Mouse (Mus musculus) MEL (cell line): ENCODE data around the gene Mdga1. TPM values are rescaled to one million over a fixed set of nuclear protein-coding genes. Genes with fewer than 3 reads are reported as not detected.

Experiments used
- DNase-seq: peaks from one replicate; pipeline ENCODE4 v3.0.0; 2011; ENCODE audit warnings: low read depth, low spot score
- H3K27ac ChIP-seq: 2 replicates; pipeline ENCODE4 v1.5.1; 2012; ENCODE audit warnings: low read depth, mild to moderate bottlenecking, control low read depth, low read length, moderate library complexity; ENCODE audit not compliant: control insufficient read depth
- H3K27me3 ChIP-seq, 2 experiments: fragments of 150-350 bp in 1 of 2; sonication (generic) in 1 of 2; 2 replicates each; pipeline ENCODE4 v1.6.1; 2012; ENCODE audit warnings: low read length in 2 of 2, mild to moderate bottlenecking in 2 of 2, improper control_type of control experiment in 1 of 2, moderate library complexity in 1 of 2; ENCODE audit not compliant: insufficient read depth in 2 of 2, control insufficient read depth in 1 of 2
- H3K36me3 ChIP-seq, 2 experiments: 2 replicates each; pipeline ENCODE4 v1.6.1; 2012 to 2014; ENCODE audit warnings: low read length in 2 of 2, improper control_type of control experiment in 1 of 2, inconsistent platforms in 1 of 2, mild to moderate bottlenecking in 1 of 2; ENCODE audit not compliant: insufficient read depth in 2 of 2, control insufficient read depth in 1 of 2
- H3K4me1 ChIP-seq, 2 experiments: fragments of 150-350 bp in 1 of 2; sonication (generic) in 1 of 2; 2 replicates each; pipeline ENCODE4 v1.6.1; 2012; ENCODE audit warnings: low read length in 2 of 2, improper control_type of control experiment in 1 of 2, mild to moderate bottlenecking in 1 of 2; ENCODE audit not compliant: insufficient read depth in 2 of 2, control insufficient read depth in 1 of 2
- H3K4me3 ChIP-seq, 2 experiments: fragments of 150-350 bp in 1 of 2; sonication (generic) in 1 of 2; 2 replicates each; pipeline ENCODE4 v1.5.1; 2012; ENCODE audit warnings: low read depth in 2 of 2, low read length in 2 of 2, mild to moderate bottlenecking in 2 of 2, moderate library complexity in 2 of 2, control low read depth in 1 of 2, improper control_type of control experiment in 1 of 2; ENCODE audit not compliant: control insufficient read depth in 1 of 2, insufficient read depth in 1 of 2
- H3K79me2 ChIP-seq: 2 replicates; pipeline ENCODE4 v1.6.1; 2012; ENCODE audit warnings: mild to moderate bottlenecking, low read length, moderate library complexity; ENCODE audit not compliant: control insufficient read depth, poor library complexity, insufficient read depth
- H3K9ac ChIP-seq: 2 replicates; pipeline ENCODE4 v1.6.1; 2012; ENCODE audit warnings: low read depth, mild to moderate bottlenecking, control low read depth, low read length, moderate library complexity; ENCODE audit not compliant: control insufficient read depth, poor library complexity, severe bottlenecking
- H3K9me3 ChIP-seq: fragments of 150-350 bp; sonication (generic); replicated peaks from 2 replicates; pipeline ENCODE4 v1.6.1; 2012; ENCODE audit warnings: mild to moderate bottlenecking, low read length, improper control_type of control experiment, moderate library complexity; ENCODE audit not compliant: insufficient read depth
- CHD1 ChIP-seq: IDR thresholded peaks from 2 replicates; pipeline ENCODE4 v1.6.1; 2012; ENCODE audit warnings: low read depth, mild to moderate bottlenecking, inconsistent platforms, low read length, improper control_type of control experiment
- E2F4 ChIP-seq: IDR thresholded peaks from 2 replicates; pipeline ENCODE4 v1.6.1; 2011; ENCODE audit warnings: low read depth, low read length, improper control_type of control experiment, borderline replicate concordance
- EP300 ChIP-seq, 2 experiments: IDR thresholded peaks; 2 replicates each; pipeline ENCODE4 v1.6.1; 2011; ENCODE audit warnings: improper control_type of control experiment in 2 of 2, low read length in 2 of 2, low read depth in 1 of 2, mild to moderate bottlenecking in 1 of 2
- GABPA ChIP-seq: IDR thresholded peaks from 2 replicates; pipeline ENCODE4 v1.6.1; 2012; ENCODE audit warnings: low read depth, mild to moderate bottlenecking, inconsistent platforms, low read length, improper control_type of control experiment, moderate library complexity
- GATA1 ChIP-seq: IDR thresholded peaks from 2 replicates; pipeline ENCODE4 v1.6.1; 2011; ENCODE audit warnings: low read depth, low read length, improper control_type of control experiment
- KAT2A ChIP-seq: conservative IDR thresholded peaks from 2 replicates; pipeline ENCODE4 v1.6.1; 2012; ENCODE audit warnings: low read depth, low read length, improper control_type of control experiment, inconsistent platforms
- MAZ ChIP-seq: IDR thresholded peaks from 2 replicates; pipeline ENCODE4 v1.6.1; 2012; ENCODE audit warnings: low read depth, mild to moderate bottlenecking, inconsistent platforms, low read length, improper control_type of control experiment
- MEF2A ChIP-seq: IDR thresholded peaks from 2 replicates; pipeline ENCODE4 v1.6.1; 2014; ENCODE audit warnings: low read depth, mild to moderate bottlenecking, inconsistent platforms, low read length, improper control_type of control experiment; ENCODE audit not compliant: poor library complexity, insufficient replicate concordance, severe bottlenecking; ENCODE audit errors: extremely low read depth
- MXI1 ChIP-seq: IDR thresholded peaks from 2 replicates; pipeline ENCODE4 v1.6.1; 2011; ENCODE audit warnings: mild to moderate bottlenecking, low read depth, low read length, improper control_type of control experiment
- MYC ChIP-seq: IDR thresholded peaks from 2 replicates; pipeline ENCODE4 v1.6.1; 2011; ENCODE audit warnings: low read depth, mild to moderate bottlenecking, low read length, improper control_type of control experiment, moderate library complexity
- NELFE ChIP-seq: IDR thresholded peaks from 2 replicates; pipeline ENCODE4 v1.6.1; 2011; ENCODE audit warnings: low read depth, low read length, improper control_type of control experiment
- NRF1 ChIP-seq: IDR thresholded peaks from 2 replicates; pipeline ENCODE4 v1.6.1; 2014; ENCODE audit warnings: low read depth, mild to moderate bottlenecking, inconsistent platforms, low read length, improper control_type of control experiment, moderate library complexity; ENCODE audit not compliant: poor library complexity, insufficient read depth, severe bottlenecking
- POLR2A ChIP-seq, 2 experiments: IDR thresholded peaks; 2 replicates each; pipeline ENCODE4 v1.6.1; 2011 to 2012; ENCODE audit warnings: low read length in 2 of 2, mild to moderate bottlenecking in 2 of 2, control low read depth in 1 of 2, improper control_type of control experiment in 1 of 2, low read depth in 1 of 2, moderate library complexity in 1 of 2; ENCODE audit not compliant: control insufficient read depth in 1 of 2, insufficient read depth in 1 of 2, poor library complexity in 1 of 2
- POLR2AphosphoS2 ChIP-seq: IDR thresholded peaks from 2 replicates; pipeline ENCODE4 v1.6.1; 2011; ENCODE audit warnings: low read length, improper control_type of control experiment
- SIN3A ChIP-seq: IDR thresholded peaks from 2 replicates; pipeline ENCODE4 v1.6.1; 2012; ENCODE audit warnings: low read length, improper control_type of control experiment, inconsistent platforms
- TAL1 ChIP-seq: IDR thresholded peaks from 2 replicates; pipeline ENCODE4 v1.6.1; 2012; ENCODE audit warnings: mild to moderate bottlenecking, inconsistent platforms, low read length, moderate library complexity, mixed read lengths
- TCF12 ChIP-seq: IDR thresholded peaks from 2 replicates; pipeline ENCODE4 v1.6.1; 2014; ENCODE audit warnings: low read depth, mild to moderate bottlenecking, inconsistent platforms, low read length, improper control_type of control experiment, moderate library complexity
- UBTF ChIP-seq: IDR thresholded peaks from 2 replicates; pipeline ENCODE4 v1.6.1; 2012; ENCODE audit warnings: low read depth, mild to moderate bottlenecking, inconsistent platforms, low read length, improper control_type of control experiment, moderate library complexity, borderline replicate concordance; ENCODE audit not compliant: insufficient read depth
- USF1 ChIP-seq: IDR thresholded peaks from 2 replicates; pipeline ENCODE4 v1.6.1; 2014; ENCODE audit warnings: low read depth, mild to moderate bottlenecking, inconsistent platforms, low read length, improper control_type of control experiment, moderate library complexity
- USF2 ChIP-seq, 2 experiments: IDR thresholded peaks; 2 replicates each; pipeline ENCODE4 v1.6.1; 2011 to 2012; ENCODE audit warnings: improper control_type of control experiment in 2 of 2, low read length in 2 of 2, borderline replicate concordance in 1 of 2, inconsistent platforms in 1 of 2, low read depth in 1 of 2, mild to moderate bottlenecking in 1 of 2; ENCODE audit not compliant: insufficient read depth in 1 of 2
- ZC3H11A ChIP-seq: IDR thresholded peaks from 2 replicates; pipeline ENCODE4 v1.6.1; 2012; ENCODE audit warnings: low read depth, mild to moderate bottlenecking, inconsistent platforms, low read length, improper control_type of control experiment
- ZKSCAN1 ChIP-seq: IDR thresholded peaks from 2 replicates; pipeline ENCODE4 v1.6.1; 2012; ENCODE audit warnings: low read depth, mild to moderate bottlenecking, inconsistent platforms, low read length, improper control_type of control experiment, moderate library complexity
- ZMIZ1 ChIP-seq: IDR thresholded peaks from 2 replicates; pipeline ENCODE4 v1.6.1; 2012; ENCODE audit warnings: low read depth, mild to moderate bottlenecking, inconsistent platforms, low read length, improper control_type of control experiment, moderate library complexity
- polyA plus RNA-seq, 2 experiments: library from polyadenylated mRNA; stranded (reverse) in 1 of 2; unstranded in 1 of 2; fragments of >175 nt in 1 of 2; fragments of >200 nt in 1 of 2; gene quantifications; 2 replicates each; pipeline versions ENCODE4 v1.2.1 to v1.2.4; 2012; ENCODE audit warnings: low replicate concordance in 2 of 2, low read depth in 1 of 2; ENCODE audit not compliant: insufficient read length in 2 of 2, insufficient read depth in 1 of 2, missing spikeins in 1 of 2
- total RNA-seq: library from RNA; depleted of rRNA; stranded (reverse); fragments of 300-350 nt; gene quantifications from 2 replicates; pipeline ENCODE4 v1.2.3, GENCODE M21; 2012

The Mdga1 gene
- total and polyA plus RNA-seq, 3 experiments, result 0.27 to 2.3 TPM; not detected in 1

DNA sequence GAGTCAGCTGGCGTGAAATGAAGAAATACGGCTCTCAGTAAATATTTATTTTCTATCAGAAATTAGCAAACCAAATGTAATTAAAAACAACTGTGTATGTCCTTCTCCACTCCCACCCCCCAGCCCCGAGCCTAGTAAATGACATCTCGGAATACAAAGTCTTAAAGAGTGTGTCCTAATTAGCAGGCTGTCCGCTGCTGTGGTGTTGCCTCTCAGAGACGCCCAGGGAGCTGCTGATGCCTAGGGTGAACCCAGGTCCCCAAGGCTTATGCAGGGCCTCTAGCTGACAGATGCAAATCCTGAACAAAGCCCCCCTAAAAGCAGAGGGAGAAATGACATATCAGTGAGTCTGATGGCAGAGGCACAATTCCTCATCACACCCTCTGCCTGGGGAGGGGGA, 155.1 kb downstream of the Mdga1 start:
- H3K79me2 ChIP-seq, result no peaks in the 10 kb centered on the region

DNA sequence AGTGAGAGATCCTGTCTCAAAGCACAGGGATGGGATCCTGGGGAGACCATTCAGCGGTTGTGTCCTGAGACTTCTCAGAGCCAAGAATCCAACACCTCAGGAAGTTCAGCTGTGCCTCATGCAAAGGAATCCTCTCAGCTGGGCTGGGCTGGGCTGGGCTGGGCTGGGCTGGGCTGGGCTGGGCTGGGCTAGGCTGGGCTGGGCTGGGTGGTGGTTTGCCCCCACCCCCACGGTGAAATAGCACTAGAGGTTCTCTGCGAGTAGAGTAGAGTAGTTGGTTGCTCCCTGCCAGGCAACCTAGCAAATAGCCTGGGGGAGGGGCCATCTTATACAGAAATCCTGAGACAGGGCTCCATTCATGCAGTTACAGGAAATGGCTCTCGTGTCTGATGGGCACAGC, 156.6 kb downstream of the Mdga1 start:
- no peaks in the 10 kb centered on the region for H3K79me2 ChIP-seq
- H3K4me3 ChIP-seq, result no peak overlapping the region

More for the DNA sequence above, 155.1 kb downstream of the Mdga1 start:
- Histone ChIP-seq H3K36me3 (no peaks in the 10 kb centered on the region), H3K4me1 (no peaks in the 10 kb centered on the region), H3K27me3 (peaks cover 0 to 1% of the 10 kb centered on the region in 2 experiments; a peak in 2 of 4 replicates), H3K9me3 (no peaks in the 10 kb centered on the region), H3K4me3 (no peak overlapping the region), H3K9ac (no peak overlapping the region), H3K27ac (no peak overlapping the region)
- no peak for DNase-seq
- TF ChIP-seq ZMIZ1, result no peak
- no peak for TF ChIP-seq SIN3A
- no peak for TF ChIP-seq POLR2AphosphoS2
- no peak for TF ChIP-seq TCF12
- TF ChIP-seq ZC3H11A, result no peak
- no peak for TF ChIP-seq EP300 (IDR thresholded peaks at IDR 0.05; ENCODE audit: low read depth in 1 of 2, low read length in 2 of 2)
- no peak for TF ChIP-seq GABPA
- TF ChIP-seq CHD1, result no peak
- TF ChIP-seq NRF1, result no peak
- no peak for TF ChIP-seq UBTF
- TF ChIP-seq USF2 (IDR thresholded peaks at IDR 0.05; ENCODE audit: borderline replicate concordance in 1 of 2, insufficient read depth in 1 of 2, low read depth in 1 of 2, low read length in 2 of 2), result no peak
- TF ChIP-seq E2F4, result no peak
- no peak for TF ChIP-seq MYC
- no peak for TF ChIP-seq GATA1
- TF ChIP-seq MEF2A, result no peak

More for the DNA sequence above, 156.6 kb downstream of the Mdga1 start:
- no peak for DNase-seq
- Histone ChIP-seq H3K4me1 (no peaks in the 10 kb centered on the region), H3K36me3 (no peaks in the 10 kb centered on the region), H3K27ac (no peak overlapping the region), H3K9ac (no peak overlapping the region), H3K27me3 (peaks cover 0 to 1% of the 10 kb centered on the region in 2 experiments; a peak in 2 of 4 replicates), H3K9me3 (no peaks in the 10 kb centered on the region)
- no peak for TF ChIP-seq MAZ
- no peak for TF ChIP-seq NELFE
- TF ChIP-seq ZC3H11A, result no peak
- TF ChIP-seq USF1, result no peak
- no peak for TF ChIP-seq KAT2A
- no peak for TF ChIP-seq USF2 (IDR thresholded peaks at IDR 0.05; ENCODE audit: borderline replicate concordance in 1 of 2, insufficient read depth in 1 of 2, low read depth in 1 of 2, low read length in 2 of 2)
- TF ChIP-seq TAL1, result no peak
- no peak for TF ChIP-seq MXI1
- TF ChIP-seq ZKSCAN1, result no peak
- TF ChIP-seq NRF1, result no peak
- no peak for TF ChIP-seq UBTF
- no peak for TF ChIP-seq POLR2A (IDR thresholded peaks at IDR 0.05; ENCODE audit: control insufficient read depth in 1 of 2, insufficient read depth in 1 of 2, low read depth in 1 of 2, low read length in 2 of 2, poor library complexity in 1 of 2)
